Mouse (Mus musculus) c-Kit-positive CD71-positive TER-119-positive erythroid progenitor cells, embryonic 14.5 days (primary cell): ENCODE measurements around the gene Cald1.

Source experiments
- DNase-seq: peaks from one replicate; pipeline ENCODE4 v3.0.0-alpha.2; 2013; ENCODE audit warnings: low spot score

Gene Cald1

DNA sequence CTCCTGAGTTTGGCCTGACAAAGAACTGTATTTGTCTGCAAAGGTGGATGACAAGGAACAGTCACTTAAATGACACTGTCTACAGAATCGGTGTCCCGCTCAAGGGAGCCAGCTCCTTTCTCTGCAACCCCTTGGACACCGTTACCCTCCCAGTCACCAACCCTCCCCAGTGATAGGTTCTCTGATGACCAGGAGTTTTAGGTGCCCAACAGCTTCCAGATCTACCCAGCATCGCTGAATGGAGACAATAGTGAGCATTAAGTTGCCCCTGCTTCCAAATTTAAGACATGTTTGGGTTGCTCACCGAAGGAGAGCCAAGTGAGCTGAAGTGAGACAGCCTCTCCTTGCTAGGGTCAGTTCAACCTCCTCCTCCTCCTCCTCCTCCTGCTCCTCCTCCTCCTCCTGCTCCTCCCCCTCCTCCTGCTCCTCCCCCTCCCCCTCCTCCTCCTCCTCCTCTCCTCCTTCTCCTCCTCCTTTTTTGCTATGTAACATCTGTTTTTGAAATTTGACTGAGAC is 70.5 kb downstream of the Cald1 start:
- no peak for DNase-seq

DNA sequence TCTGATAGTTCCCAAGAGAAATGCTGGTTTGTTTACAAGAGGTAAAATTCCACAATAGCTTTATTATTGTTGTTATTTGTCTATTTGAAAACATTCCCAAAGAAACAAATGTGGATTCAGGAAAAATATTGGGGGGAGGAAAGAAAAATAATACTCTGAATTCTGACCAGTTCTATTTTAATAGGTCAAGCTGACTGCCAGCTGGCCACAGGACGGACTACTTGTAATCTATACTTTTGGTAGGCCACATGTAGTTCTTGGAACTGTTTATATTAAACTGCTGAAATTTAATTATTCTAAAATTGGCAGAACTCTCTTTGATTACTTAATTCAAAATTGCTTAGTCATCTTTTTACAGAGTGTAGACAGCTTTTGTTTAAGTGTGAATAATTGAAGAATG is 73.1 kb downstream of the Cald1 start:
- no peak for DNase-seq

DNA sequence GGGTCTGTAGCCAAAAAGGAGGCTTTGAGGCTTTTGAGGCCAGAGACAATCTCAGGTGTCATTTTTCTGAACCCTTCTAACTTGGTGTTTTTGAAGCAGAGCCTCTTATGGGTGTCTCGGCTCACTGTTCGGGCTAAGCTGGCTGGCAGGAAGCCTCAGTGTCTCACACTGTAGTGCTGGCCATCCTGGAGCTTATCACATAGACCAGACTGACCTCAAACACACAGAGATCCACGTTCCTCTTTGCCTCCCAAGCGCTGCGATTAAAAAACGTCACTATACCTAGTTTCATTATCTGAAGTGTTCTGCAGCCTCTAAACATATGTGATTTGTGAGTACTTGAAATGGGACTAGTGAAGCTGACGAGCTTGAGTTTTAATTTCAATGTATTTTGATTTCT is 76.1 kb downstream of the Cald1 start:
- no peak for DNase-seq

- no peak for DNase-seq
Measured at GRCm38 (mm10) chr6:34674897-34675296, 76.6 kb downstream of the Cald1 start.

DNA sequence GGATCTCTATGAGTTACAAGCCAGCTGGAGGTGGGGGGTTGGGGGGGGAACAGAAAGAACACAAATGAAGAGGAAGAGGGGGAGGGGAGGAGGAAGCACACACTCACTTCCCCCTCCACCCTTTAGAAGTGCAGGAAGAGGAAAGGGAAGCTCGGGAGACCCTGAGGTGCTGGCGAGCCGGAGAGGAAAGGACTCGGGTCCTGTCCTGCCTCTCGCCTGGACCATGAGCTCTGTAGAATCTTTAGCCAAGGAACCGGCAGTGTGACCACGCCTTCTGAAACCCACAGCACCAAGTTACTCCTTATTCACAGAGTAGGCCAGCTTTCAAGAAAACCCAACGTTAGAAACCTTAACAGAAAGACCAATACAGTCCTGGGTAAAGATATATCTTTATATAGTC is 83.8 kb downstream of the Cald1 start:
- DNase-seq, result no peak

- DNase-seq, result no peak
Measured at GRCm38 (mm10) chr6:34684886-34685285, 86.6 kb downstream of the Cald1 start.

- no peak for DNase-seq
Measured at GRCm38 (mm10) chr6:34688971-34689370, 90.7 kb downstream of the Cald1 start.

DNA sequence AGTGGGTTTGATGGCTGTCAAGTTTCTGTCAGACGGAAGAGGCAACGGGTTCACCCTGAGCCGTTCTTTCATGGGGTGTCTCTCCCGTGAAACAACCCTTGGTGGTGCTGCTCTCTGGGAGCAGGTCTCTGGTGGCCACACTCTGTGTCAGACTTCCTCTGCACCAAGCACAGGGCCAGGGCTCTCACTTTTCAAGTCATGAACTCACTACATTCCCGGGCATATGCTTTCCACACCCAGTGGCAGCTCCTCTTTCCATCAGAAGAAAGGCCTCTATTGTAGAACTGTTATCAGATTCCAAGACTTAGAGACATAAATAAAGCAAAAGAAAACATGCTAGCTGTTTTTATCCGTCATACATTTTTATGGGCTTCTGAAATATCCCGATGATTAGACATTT is 93.1 kb downstream of the Cald1 start:
- DNase-seq, result no peak

DNA sequence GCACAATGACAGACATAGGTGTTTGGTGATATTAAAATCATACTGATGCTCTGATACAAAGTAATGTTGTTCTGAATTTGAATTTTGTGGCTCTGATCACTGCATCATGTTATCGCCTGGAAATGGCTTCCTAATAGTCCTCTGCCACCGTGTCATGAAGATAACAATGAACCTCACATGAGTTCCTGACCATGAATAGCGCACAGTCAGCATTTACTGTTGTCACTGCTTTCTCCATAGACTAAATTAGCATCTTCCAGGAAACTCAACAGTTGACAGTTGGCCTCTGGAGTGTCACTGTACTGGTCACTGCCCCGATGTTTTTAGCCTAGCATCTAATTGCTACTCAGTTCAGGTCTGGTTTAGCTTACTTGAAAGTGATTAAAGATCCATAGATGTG is 95.8 kb downstream of the Cald1 start:
- no peak for DNase-seq

DNA sequence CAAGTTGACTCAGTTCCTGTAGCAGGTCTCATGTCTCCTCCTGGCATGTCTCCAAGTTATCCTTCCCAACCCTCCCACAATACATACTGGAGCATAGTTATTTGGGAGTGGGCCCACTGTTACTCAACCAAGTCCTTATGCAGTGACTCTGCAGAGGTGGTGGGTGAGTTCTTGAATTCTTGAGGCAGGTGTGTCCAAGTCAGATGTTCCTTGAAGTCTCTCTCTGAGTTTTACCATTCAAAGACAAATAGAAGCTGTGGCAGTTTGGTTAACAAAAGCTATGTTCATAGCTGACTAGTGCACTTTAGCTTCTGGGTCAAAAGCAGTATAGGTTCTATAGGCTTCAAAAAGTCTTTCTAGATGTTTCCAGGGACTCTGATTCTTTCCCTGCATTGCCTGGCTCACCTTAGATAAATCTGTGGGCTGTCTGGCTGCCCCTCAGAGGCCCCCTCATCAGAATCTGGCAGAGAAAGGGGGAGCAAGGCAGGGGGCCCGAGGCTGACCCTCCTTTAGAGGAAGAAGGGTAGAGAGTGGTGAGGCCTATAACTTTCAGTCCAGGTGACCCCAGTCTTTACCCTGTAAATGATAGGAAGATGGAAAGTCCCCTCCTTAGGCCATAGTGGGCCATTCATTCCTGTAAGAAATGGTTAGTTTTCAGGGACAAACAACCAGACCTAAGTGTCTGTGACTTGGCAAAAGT is 105.3 kb downstream of the Cald1 start:
- no peak for DNase-seq

DNA sequence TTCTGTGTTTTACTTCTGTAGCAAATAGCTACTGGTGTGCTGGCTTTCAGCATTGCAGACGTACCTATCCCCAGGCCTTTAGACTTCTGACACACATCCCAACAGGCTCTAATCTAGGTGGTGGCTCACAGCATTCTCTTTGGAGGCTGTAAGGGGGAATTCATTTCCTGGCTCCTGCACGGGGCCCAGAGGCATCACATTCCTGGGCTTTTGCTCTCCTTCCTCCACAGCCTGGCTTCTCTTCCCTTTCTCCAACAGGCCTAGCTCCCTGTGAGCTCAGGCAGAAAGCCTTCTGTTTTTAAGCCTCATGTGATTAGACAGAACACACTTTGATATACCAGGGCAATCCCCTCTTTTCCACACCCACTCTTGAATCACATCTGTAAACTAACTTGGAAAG is 109.2 kb downstream of the Cald1 start:
- no peak for DNase-seq

- no peak for DNase-seq
Measured at GRCm38 (mm10) chr6:34708650-34709265, 110.5 kb downstream of the Cald1 start.

GRCm38 (mm10) chr6:34709289-34709688 is 111.0 kb downstream of the Cald1 start:
- peak; percentile 3 for DNase-seq

- no peak for DNase-seq
Measured at GRCm38 (mm10) chr6:34709946-34710682, 111.8 kb downstream of the Cald1 start.

DNA sequence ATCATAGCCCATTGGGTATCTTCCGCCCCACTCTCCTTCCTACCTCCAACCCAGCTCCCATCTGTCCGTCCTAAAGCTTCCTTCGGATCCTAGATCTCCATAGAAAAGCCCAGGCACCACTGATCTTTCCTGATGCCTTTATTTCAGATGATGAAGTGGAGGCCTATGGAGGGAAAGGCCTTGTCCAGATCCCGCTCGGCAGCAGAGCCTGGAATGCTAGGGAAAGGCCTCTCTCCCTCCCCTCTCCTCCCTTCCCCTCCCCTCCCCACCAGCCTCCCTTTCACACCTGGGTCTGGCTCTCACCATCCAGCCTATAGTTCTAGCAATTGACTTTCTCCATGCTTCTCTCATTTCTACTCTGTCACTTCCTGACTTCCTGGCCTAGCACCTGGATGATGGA is 112.5 kb downstream of the Cald1 start:
- DNase-seq, result no peak

DNA sequence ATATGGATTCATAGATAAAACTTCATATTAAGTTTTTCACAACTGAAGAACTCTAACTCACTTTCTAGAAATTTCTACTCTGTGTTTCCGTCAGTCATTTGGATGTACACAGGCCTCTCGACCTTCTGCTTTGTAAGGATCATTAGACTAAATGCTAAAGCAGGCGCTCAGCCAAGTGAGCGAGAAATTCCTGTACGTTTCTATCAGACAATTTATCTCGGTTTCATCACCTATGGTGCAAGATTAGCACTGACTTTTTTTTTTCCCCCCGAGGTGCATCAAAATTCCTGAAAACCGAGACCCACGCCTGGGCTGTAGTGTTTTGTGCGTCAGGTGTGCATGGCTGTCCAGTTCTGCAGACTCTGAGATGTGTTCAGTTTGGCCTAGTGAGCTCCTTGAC is 113.3 kb downstream of the Cald1 start:
- no peak for DNase-seq

DNA sequence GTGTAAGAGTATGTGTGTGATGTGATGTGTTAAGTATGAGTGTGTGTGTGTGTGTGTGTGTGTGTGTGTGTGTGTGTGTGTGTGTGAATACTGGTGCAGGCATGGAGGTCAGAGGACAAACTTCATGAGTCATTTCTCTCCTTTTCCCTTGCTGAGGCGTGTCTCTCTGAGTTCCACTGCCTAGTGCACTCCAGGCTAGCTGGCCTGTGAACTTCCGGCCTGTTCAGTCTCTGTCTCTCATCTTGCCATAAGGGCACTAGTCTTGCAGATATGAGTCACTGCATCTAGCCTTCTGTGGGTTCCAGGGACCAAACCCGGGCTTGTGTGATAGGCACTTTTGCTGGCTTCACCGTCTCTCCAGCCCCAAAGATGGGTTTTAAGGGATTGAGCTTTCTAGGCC is 114.9 kb downstream of the Cald1 start:
- no peak for DNase-seq

DNA sequence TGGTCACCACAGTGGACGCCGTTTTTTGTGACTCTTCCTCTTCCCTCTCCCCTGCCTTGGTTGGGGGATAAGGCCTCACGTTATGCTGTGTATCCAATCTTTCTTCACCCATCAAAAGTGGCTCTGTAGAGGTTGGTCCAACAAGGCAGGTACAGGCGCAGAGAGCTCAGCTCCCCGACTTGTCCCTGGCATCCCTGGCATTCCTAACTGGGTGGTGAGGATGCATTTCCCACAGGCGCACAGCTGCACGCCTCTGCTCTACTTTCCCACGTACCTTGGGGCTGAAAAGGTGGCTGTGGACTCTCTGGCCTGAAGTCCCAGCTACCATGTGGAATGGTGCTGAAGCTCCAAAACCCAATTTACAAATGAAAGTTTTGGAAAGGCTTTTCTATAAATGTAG is 115.5 kb downstream of the Cald1 start:
- no peak for DNase-seq

- no peak for DNase-seq
Measured at GRCm38 (mm10) chr6:34714612-34715011, 116.3 kb downstream of the Cald1 start.

DNA sequence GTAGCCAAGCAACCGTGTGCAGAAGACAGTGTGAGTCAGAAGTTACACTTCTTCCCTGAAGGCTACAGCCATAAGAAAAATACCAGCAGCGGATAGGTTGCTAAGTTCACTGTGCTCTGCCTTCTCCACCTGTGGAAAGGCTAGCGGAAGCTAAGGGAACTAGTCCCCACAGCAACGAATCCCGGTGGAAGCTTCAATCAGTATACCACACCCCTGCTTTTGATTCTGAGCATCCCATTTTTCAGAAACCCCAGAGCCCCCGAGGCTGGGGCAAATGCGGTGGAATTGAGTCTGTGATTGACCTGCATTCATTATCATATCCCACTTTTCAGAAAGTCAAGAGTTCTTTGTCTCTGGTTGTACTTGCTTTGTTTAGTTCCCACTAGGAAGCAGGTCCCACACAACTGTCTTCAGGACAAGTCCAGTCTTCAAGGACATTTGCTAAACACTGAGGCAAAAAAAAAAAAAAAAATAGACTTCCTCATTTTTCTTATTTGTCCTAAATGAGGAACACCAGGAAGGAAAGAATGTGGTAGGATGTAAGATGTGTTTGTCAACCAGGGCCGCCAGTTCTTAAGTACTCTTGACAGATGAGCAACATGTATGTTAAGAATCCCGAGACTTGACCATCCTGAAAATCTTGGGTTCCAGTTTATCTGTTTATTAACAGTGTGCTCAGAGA is 118.0 kb downstream of the Cald1 start:
- no peak for DNase-seq

DNA sequence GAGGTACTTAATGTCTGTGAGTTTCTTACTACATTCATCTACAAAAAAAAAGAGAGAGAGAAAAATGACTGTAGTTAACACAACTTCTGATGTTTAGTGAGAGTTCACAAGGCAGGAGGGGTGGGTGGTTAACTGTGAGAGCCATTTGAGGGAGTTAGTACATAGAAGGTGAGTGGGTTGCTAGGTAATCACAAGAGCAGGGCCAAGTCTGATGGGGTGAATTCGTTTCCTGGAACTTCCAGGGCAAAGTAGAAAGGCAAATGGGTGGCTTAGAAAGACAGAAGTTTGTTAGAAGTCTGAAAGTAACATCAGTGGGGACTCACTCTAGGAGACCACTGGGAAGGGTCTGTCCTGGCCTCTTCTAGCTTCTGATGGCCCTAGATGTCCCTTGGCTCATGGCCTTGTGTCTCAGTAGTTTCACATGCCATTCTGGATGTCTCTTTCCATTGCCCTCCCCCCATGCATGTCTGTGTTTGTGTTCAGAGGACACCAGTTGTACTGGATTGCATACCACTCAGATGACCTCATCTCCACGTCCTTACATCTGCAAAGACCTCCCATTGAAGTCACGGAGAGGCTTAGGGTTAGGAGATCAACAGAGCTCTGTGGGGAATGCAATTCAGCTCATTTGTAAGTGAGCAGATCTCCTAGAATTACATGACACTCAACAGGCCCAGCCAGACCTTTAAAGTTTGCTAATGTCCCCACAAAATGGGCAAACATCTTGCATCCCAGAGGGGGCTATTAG is 118.8 kb downstream of the Cald1 start:
- DNase-seq, result no peak

GRCm38 (mm10) chr6:34717651-34718050 is 119.4 kb downstream of the Cald1 start:
- no peak for DNase-seq
